Mouse (Mus musculus) limb, embryonic 13.5 days (tissue): ENCODE measurements around the gene Inpp5k. TPM values are rescaled to one million over a fixed set of nuclear protein-coding genes. Genes with fewer than 3 reads are reported as not detected.

Experiments
- ATAC-seq: fragments of 200-750 bp; cut with Nextera tagmentation; 2 replicates; pipeline ENCODE4 v1.8.0; 2017; ENCODE audit warnings: low read depth, moderate number of reproducible peaks, moderate TSS enrichment; ENCODE audit not compliant: low FRiP score
- H3K27ac ChIP-seq: fragments of 300-500 bp; sonication (generic); 2 replicates; pipeline ENCODE4 v1.5.1; 2015; ENCODE audit warnings: inconsistent platforms, mild to moderate bottlenecking, moderate library complexity
- H3K27me3 ChIP-seq: fragments of 300-500 bp; sonication (generic); 2 replicates; pipeline ENCODE4 v1.6.1; 2015; ENCODE audit warnings: mild to moderate bottlenecking, inconsistent platforms
- H3K36me3 ChIP-seq: fragments of 300-500 bp; sonication (generic); 2 replicates; pipeline ENCODE4 v1.6.1; 2015; ENCODE audit warnings: inconsistent platforms, mild to moderate bottlenecking, moderate library complexity
- H3K4me1 ChIP-seq: fragments of 300-500 bp; sonication (generic); 2 replicates; pipeline ENCODE4 v1.6.1; 2015; ENCODE audit warnings: inconsistent platforms
- H3K4me2 ChIP-seq: fragments of 300-500 bp; sonication (generic); replicated peaks from 2 replicates; pipeline ENCODE4 v1.6.1; 2015; ENCODE audit warnings: inconsistent platforms, mild to moderate bottlenecking, moderate library complexity
- H3K4me3 ChIP-seq: fragments of 300-500 bp; sonication (generic); 2 replicates; pipeline ENCODE4 v1.5.1; 2015; ENCODE audit warnings: moderate library complexity, mild to moderate bottlenecking, inconsistent platforms
- H3K9ac ChIP-seq: fragments of 300-500 bp; sonication (generic); 2 replicates; pipeline ENCODE4 v1.6.1; 2015; ENCODE audit warnings: mild to moderate bottlenecking, inconsistent platforms
- H3K9me3 ChIP-seq: fragments of 300-500 bp; sonication (generic); 2 replicates; pipeline ENCODE4 v1.6.1; 2016; ENCODE audit warnings: inconsistent platforms
- WGBS: fragments of 180-500 bp; shearing (Covaris S2); methylation state at CpG from one replicate; pipeline ENCODE4 v1.1.7; 2015; 5-methylcytosine and 5-hydroxymethylcytosine counted together
- polyA plus RNA-seq: library from polyadenylated mRNA; unstranded; fragments of >200 nt; fragmentation: Nextera tagmentation; extraction: Ambion mirVana; gene quantifications from 2 replicates; pipeline ENCODE4 v1.2.1, GENCODE M21; 2015

Gene Inpp5k
- polyA plus RNA-seq: 21.1 and 22.0 TPM in 2 replicates

DNA sequence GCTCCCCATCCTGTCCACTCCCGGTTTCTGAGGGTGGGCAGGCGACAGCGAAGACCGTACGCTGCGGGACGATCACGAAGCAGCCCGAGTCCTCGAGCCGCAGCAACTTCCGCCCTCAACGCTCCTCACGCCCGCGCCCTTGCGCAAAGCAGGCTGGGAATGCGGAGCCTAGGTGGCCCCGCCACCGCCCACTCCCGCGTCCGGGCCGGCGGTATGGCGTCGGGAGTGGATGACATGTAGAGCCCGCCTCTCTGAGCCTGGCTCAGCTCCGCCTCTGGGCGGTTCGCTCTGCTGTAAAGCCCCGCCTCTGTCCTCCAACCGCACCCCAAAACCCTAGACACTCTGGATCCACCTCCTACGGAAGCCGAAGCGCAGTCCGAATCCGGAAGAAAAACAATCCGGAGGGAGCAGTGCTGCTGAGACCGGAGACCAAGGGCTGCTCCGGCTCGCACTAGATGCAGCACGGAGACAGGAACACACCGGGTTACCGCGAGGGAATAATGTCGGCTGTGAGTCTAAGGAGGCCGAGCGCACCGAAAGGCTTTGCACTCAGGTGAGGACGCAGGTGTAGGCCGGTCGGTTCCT is at the start of gene Inpp5k:
Inpp5k (plus strand) TSS at position 344 of the 585 bp plus-strand sequence.
- Histone ChIP-seq H3K9ac (peak within 1 kb of the TSS; percentile 79), H3K4me2 (peak within 1 kb of the TSS; percentile 87), H3K27ac (peak within 1 kb of the TSS; percentile 70), H3K27me3 (no peaks in the 10 kb centered on the region), H3K36me3 (peaks cover 37% of the 10 kb centered on the region), H3K4me3 (peak within 1 kb of the TSS; percentile 65), H3K9me3 (no peaks in the 10 kb centered on the region), H3K4me1 (peaks cover 24% of the 10 kb centered on the region)
- WGBS: under 1% methylated on average over 53 of the region's 53 CpGs
- peak; percentile 100 for ATAC-seq

GRCm38 (mm10) chr11:75581495-75582149 is 49.2 kb upstream of the Inpp5k start:
- no peak overlapping the region for H3K4me2 ChIP-seq
- no peaks in the 10 kb centered on the region for H3K27me3 ChIP-seq
- H3K36me3 ChIP-seq: no peaks in the 10 kb centered on the region
- 93% methylated on average over 7 of the region's 7 CpGs for WGBS
- H3K4me1 ChIP-seq: no peaks in the 10 kb centered on the region
- H3K9me3 ChIP-seq: no peaks in the 10 kb centered on the region
- H3K9ac ChIP-seq: no peak overlapping the region
- no peak overlapping the region for H3K27ac ChIP-seq
- ATAC-seq: no peak
- H3K4me3 ChIP-seq: no peak overlapping the region

DNA sequence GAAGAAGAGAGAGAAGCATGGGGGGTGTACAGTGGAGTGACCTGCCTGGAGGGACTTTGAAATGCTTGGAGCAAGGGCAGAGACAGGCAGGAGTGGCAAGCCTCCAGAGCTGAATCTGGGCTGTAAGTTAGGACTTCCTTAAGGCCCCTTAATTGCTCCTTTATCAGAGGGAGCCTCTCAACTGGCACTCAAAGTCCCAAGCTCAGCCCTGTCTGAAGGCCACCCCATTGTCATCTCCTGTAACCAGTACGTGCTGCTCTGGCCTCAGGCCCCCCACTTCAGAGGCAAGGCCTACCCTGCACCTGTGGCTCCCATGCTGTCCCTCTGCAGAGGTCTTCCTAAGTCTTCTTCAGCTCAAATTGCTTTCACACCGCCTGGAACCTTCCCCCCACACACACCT is 47.3 kb upstream of the Inpp5k start:
- H3K36me3 ChIP-seq: no peaks in the 10 kb centered on the region
- peaks cover 3% of the 10 kb centered on the region for H3K4me1 ChIP-seq
- no peak overlapping the region for H3K27ac ChIP-seq
- no peak overlapping the region for H3K4me2 ChIP-seq
- H3K27me3 ChIP-seq: no peaks in the 10 kb centered on the region
- 63% methylated on average over 2 of the region's 2 CpGs for WGBS
- no peak overlapping the region for H3K9ac ChIP-seq
- H3K4me3 ChIP-seq: no peak overlapping the region
- H3K9me3 ChIP-seq: no peaks in the 10 kb centered on the region
- ATAC-seq: no peak

DNA sequence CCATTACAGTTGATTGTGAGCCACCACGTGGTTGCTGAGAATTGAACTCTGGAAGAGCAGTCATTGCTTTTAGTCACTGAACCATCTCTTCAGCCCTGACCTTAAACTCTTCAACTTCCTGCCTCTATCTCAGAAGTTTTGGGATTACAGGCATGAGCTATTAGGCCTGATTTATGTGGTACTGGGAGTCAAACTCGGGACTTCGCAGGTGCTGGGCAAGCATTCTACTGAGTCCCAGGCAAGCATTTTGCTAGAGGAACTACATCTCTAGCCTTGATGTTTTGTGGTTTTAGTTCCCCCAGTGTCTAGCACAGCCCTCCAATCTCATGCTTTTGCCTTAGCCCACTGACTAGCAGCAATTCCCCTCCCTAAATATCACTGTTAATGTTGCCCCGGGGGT is 45.7 kb upstream of the Inpp5k start:
- Histone ChIP-seq H3K4me2 (no peak overlapping the region), H3K9me3 (no peaks in the 10 kb centered on the region), H3K9ac (no peak overlapping the region), H3K4me1 (peaks cover 17% of the 10 kb centered on the region), H3K27me3 (no peaks in the 10 kb centered on the region), H3K4me3 (no peak overlapping the region), H3K27ac (no peak overlapping the region), H3K36me3 (no peaks in the 10 kb centered on the region)
- 75% methylated on average over 4 of the region's 4 CpGs for WGBS
- no peak for ATAC-seq

- 77% methylated on average over 5 of the region's 5 CpGs for WGBS
- no peak overlapping the region for H3K27ac ChIP-seq
- H3K9ac ChIP-seq: no peak overlapping the region
- H3K27me3 ChIP-seq: no peaks in the 10 kb centered on the region
- H3K9me3 ChIP-seq: no peaks in the 10 kb centered on the region
- peaks cover 21% of the 10 kb centered on the region for H3K4me1 ChIP-seq
- no peak overlapping the region for H3K4me3 ChIP-seq
- ATAC-seq: no peak
- H3K36me3 ChIP-seq: no peaks in the 10 kb centered on the region
- H3K4me2 ChIP-seq: no peak overlapping the region
These were observed 44.8 kb upstream of the Inpp5k start for GRCm38 (mm10) chr11:75585978-75586377.

DNA sequence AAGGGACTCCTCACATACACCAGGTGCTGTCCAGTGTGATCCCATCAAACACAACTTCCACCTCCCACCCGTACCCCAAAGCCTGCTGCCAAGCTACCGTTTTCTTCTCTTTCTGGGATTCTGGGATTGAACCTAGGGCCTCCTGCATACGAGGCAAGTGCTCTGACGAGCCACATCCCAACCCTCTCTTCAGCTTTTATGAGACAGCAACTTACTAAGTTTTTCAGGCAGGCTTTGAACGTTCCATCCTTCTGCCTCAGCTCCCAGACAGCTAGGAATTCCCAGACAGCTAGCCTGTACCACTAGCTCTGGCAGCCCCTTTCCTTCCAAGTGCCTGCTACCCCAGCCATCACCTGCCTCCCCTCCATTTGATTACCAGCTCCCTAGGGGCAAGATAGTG is 43.8 kb upstream of the Inpp5k start:
- 77% methylated on average over 5 of the region's 5 CpGs for WGBS
- Histone ChIP-seq H3K4me1 (peaks cover 21% of the 10 kb centered on the region), H3K9ac (no peak overlapping the region), H3K27me3 (no peaks in the 10 kb centered on the region), H3K9me3 (no peaks in the 10 kb centered on the region), H3K4me2 (no peak overlapping the region), H3K36me3 (peaks cover 4% of the 10 kb centered on the region; the same call in 1 of the 2 replicates), H3K4me3 (no peak overlapping the region), H3K27ac (no peak overlapping the region)
- ATAC-seq: no peak

DNA sequence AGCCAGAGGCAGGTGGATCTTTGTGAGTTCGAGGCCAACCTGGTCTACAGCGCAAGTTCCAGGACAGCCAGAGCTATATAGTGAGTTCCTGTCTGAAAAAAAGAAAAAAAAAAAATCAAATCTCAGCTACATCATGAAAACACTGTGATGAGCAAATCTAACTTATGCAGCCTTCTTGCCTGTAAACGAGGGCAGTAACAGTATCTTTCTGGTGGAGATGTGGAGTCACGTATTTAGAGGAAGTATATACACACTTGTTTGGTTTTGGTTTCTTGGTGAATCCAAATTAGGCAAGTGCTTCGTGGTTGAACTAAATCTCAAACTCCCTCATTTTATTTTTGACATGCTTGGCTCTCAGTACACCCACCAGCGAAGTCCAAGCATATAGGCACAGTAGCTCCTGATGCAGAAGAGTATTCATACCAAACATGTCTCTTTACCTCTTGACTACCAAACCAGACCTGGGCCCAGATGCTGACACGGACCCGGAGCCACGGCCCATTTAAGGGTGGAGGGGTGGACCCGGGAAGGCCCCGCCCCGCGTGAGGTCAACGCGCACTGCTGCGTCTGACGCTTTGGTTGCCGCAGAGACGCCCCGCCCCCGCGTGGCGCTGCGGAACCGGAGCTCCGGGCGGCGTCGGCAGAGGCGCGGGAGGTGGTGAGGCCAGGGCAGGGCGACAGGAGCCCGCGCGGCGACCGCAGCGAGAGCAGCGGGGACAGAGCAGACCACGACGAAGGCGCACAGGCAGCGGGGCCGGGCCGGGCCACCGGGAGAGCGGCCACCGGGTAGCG is 43.1 kb upstream of the Inpp5k start, which contains the start of gene Pitpna:
Pitpna (plus strand) TSS at position 605 of the 792 bp plus-strand sequence.
- H3K27ac ChIP-seq: peak within 1 kb of the TSS; percentile 75
- peak within 1 kb of the TSS; percentile 96 for H3K4me3 ChIP-seq
- H3K27me3 ChIP-seq: no peaks in the 10 kb centered on the region
- H3K36me3 ChIP-seq: peaks cover 11% of the 10 kb centered on the region
- peak within 1 kb of the TSS; percentile 91 for H3K4me2 ChIP-seq
- WGBS: 6% methylated on average over 48 of the region's 49 CpGs
- peak; percentile 95 for ATAC-seq
- H3K9me3 ChIP-seq: no peaks in the 10 kb centered on the region
- peaks cover 21% of the 10 kb centered on the region for H3K4me1 ChIP-seq
- peak within 1 kb of the TSS; percentile 92 for H3K9ac ChIP-seq

GRCm38 (mm10) chr11:75588285-75588941 is 42.4 kb upstream of the Inpp5k start:
- Histone ChIP-seq H3K4me1 (peaks cover 21% of the 10 kb centered on the region), H3K36me3 (peaks cover 18% of the 10 kb centered on the region), H3K9ac (peak overlapping the region; percentile 92), H3K27me3 (no peaks in the 10 kb centered on the region), H3K4me2 (peak overlapping the region; percentile 91), H3K4me3 (peak overlapping the region; percentile 96), H3K9me3 (no peaks in the 10 kb centered on the region), H3K27ac (peak overlapping the region; percentile 75)
- 1% methylated on average over 37 of the region's 37 CpGs for WGBS
- peak; percentile 76 for ATAC-seq

DNA sequence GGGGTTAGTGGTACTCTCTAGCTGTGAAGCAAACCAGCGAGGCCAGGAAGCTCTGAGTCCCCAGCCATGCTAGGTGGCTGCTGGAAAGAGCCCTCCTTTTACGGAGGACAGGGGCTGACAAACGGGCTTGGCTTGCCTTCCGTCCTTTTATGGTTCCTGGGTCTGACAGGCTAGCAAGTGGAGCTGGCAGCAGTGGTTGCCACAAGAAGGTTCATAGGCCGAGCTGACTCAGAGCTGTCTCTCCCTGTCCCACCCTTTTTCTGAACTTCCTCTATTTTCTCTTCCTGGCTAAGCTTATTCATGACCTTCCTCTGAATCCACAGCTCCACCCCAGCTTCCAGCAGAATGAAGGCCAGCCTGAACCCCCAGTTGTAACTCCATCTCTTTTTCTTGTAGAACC is 38.2 kb upstream of the Inpp5k start:
- Histone ChIP-seq H3K9ac (no peak overlapping the region), H3K9me3 (no peaks in the 10 kb centered on the region), H3K4me3 (no peak overlapping the region), H3K4me1 (peaks cover 18% of the 10 kb centered on the region), H3K27ac (no peak overlapping the region), H3K27me3 (no peaks in the 10 kb centered on the region), H3K4me2 (no peak overlapping the region), H3K36me3 (peaks cover 59% of the 10 kb centered on the region)
- ATAC-seq: no peak
- WGBS: 89% methylated on average over 5 of the region's 5 CpGs

DNA sequence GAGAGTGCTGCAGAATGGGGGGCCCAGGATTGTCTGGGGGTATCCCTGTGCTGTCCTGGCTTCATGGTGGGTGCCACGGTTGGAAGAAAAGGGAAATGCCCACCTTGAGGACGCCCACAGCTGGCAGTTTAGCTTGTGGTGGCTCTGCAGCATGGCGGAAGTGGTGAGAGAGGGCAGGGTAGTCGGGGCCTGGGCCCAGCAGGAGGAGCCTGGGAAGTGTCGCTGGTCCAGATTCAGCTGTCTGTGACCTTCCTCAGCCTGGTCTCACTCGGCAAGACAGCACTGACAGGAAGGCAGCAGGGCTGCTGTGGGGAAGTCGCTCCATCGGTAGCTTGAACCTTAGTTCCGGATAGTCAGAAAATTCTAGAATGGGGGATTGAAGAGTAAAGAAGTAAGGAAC is 36.4 kb upstream of the Inpp5k start:
- Histone ChIP-seq H3K4me1 (peaks cover 8% of the 10 kb centered on the region), H3K4me2 (no peak overlapping the region), H3K27ac (no peak overlapping the region), H3K9ac (no peak overlapping the region), H3K4me3 (no peak overlapping the region), H3K27me3 (no peaks in the 10 kb centered on the region), H3K36me3 (peaks cover 74% of the 10 kb centered on the region), H3K9me3 (no peaks in the 10 kb centered on the region)
- 79% methylated on average over 9 of the region's 9 CpGs for WGBS
- no peak for ATAC-seq

DNA sequence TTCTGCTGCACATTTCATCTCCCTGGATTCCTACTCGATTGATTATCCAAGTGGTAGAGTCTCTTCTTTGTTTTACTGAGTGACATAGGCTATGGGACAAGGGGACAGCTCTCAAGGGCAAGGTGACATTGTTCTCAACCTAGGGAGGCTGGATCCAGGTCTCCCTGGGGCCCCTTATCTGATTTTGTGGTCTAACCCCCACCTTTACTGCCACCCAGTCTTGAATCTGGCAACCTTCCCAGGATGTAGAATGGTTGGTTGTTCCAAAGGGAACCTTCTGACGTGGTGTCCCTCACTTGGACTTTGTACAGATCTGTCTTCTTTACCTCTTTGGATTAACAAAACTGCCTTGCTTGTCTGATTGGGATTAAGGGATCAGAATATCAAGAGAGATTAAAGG is 35.4 kb upstream of the Inpp5k start:
- Histone ChIP-seq H3K36me3 (peaks cover 80% of the 10 kb centered on the region), H3K9me3 (no peaks in the 10 kb centered on the region), H3K4me3 (no peak overlapping the region), H3K9ac (peak overlapping the region; percentile 2; the same call in 1 of the 2 replicates), H3K27me3 (no peaks in the 10 kb centered on the region), H3K4me1 (no peaks in the 10 kb centered on the region), H3K4me2 (no peak overlapping the region), H3K27ac (no peak overlapping the region)
- ATAC-seq: no peak
- WGBS: 78% methylated on average over 2 of the region's 2 CpGs

GRCm38 (mm10) chr11:75595816-75596215 is 35.0 kb upstream of the Inpp5k start:
- 84% methylated on average over 7 of the region's 7 CpGs for WGBS
- no peaks in the 10 kb centered on the region for H3K27me3 ChIP-seq
- no peaks in the 10 kb centered on the region for H3K4me1 ChIP-seq
- no peaks in the 10 kb centered on the region for H3K9me3 ChIP-seq
- H3K27ac ChIP-seq: no peak overlapping the region
- H3K4me3 ChIP-seq: no peak overlapping the region
- H3K36me3 ChIP-seq: peaks cover 84% of the 10 kb centered on the region
- peak overlapping the region; percentile 2; the same call in 1 of the 2 replicates for H3K9ac ChIP-seq
- ATAC-seq: no peak
- no peak overlapping the region for H3K4me2 ChIP-seq
